Mouse (Mus musculus) hindbrain, embryonic 14.5 days (tissue): Measurements from ENCODE around the gene Rpf2. TPM values are rescaled to one million over a fixed set of nuclear protein-coding genes. Genes with fewer than 3 reads are reported as not detected.
A peak's percentile ranks its signal among the peaks of the same experiment; 100 is the strongest.

ENCODE experiments used
- ATAC-seq: fragments of 200-750 bp; cut with Nextera tagmentation; 2 replicates; pipeline ENCODE4 v1.8.0; 2017; ENCODE audit warnings: moderate number of reproducible peaks, mild to moderate bottlenecking, moderate TSS enrichment, moderate library complexity; ENCODE audit not compliant: low FRiP score
- DNase-seq: peaks from one replicate; pipeline ENCODE4 v3.0.0-alpha.2; 2015; ENCODE audit warnings: low spot score
- H3K27ac ChIP-seq: fragments of 300-500 bp; sonication (generic); 2 replicates; pipeline ENCODE4 v1.5.1; 2014; ENCODE audit warnings: mild to moderate bottlenecking, moderate library complexity
- H3K27me3 ChIP-seq: fragments of 300-500 bp; sonication (generic); 2 replicates; pipeline ENCODE4 v1.6.1; 2014; ENCODE audit warnings: mild to moderate bottlenecking, low read length, mixed read lengths; ENCODE audit not compliant: control insufficient read depth, insufficient read depth
- H3K36me3 ChIP-seq: fragments of 300-500 bp; sonication (generic); replicated peaks from 2 replicates; pipeline ENCODE4 v1.6.1; 2014; ENCODE audit not compliant: control insufficient read depth, insufficient read depth
- H3K4me1 ChIP-seq: fragments of 300-500 bp; sonication (generic); replicated peaks from 2 replicates; pipeline ENCODE4 v1.6.1; 2014; ENCODE audit warnings: antibody characterized with exemption, low read length, mixed read lengths; ENCODE audit not compliant: control insufficient read depth, insufficient read depth
- H3K4me2 ChIP-seq: fragments of 300-500 bp; sonication (generic); replicated peaks from 2 replicates; pipeline ENCODE4 v1.6.1; 2014; ENCODE audit warnings: mild to moderate bottlenecking, moderate library complexity
- H3K4me3 ChIP-seq: fragments of 300-500 bp; sonication (generic); replicated peaks from 2 replicates; pipeline ENCODE4 v1.5.1; 2014; ENCODE audit warnings: mild to moderate bottlenecking, low read length
- H3K9ac ChIP-seq: fragments of 300-500 bp; sonication (generic); 2 replicates; pipeline ENCODE4 v1.6.1; 2014
- H3K9me3 ChIP-seq: fragments of 300-500 bp; sonication (generic); 2 replicates; pipeline ENCODE4 v1.6.1; 2016; ENCODE audit warnings: low read length; ENCODE audit not compliant: control insufficient read depth
- WGBS: fragments of 180-500 bp; shearing (Covaris S2); extraction: QIAGEN DNeasy Blood & Tissue Kit; methylation state at CpG from one replicate; pipeline ENCODE4 v1.1.7; 2014; 5-methylcytosine and 5-hydroxymethylcytosine counted together
- polyA plus RNA-seq: library from polyadenylated mRNA; unstranded; fragments of >200 nt; fragmentation: Nextera tagmentation; extraction: Ambion mirVana; gene quantifications from 2 replicates; pipeline ENCODE4 v1.2.1, GENCODE M21; 2014

The Rpf2 gene
- polyA plus RNA-seq, 1 experiment from 2014 or later = 70.8 TPM

DNA sequence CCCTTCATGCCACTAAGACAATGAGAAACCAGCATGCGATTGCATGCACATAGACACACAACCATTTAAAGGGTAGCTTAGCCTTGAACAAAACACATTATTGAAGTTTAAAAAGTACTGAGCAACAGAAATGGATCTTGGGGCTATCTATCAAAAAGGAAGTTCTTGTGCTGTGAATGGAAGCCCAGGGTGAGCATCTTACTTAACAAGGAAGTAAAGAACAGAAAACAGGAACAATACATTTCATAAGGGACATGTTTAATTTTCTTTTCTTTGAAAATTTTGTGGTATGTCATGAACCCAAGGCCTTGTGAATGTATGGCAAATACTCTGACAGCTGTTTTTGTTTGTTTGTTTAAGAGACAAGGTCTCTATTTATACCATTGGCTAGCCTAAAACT, 17.1 kb downstream of the Rpf2 start:
- 100% methylated on average over 1 of the region's 1 CpGs for WGBS
- Histone ChIP-seq H3K4me3 (no peak overlapping the region), H3K9ac (no peak overlapping the region), H3K4me2 (no peak overlapping the region), H3K27me3 (no peaks in the 10 kb centered on the region), H3K27ac (no peak overlapping the region), H3K9me3 (no peaks in the 10 kb centered on the region), H3K36me3 (peaks cover 79% of the 10 kb centered on the region), H3K4me1 (no peaks in the 10 kb centered on the region)
- ATAC-seq = no peak
- no peak for DNase-seq

DNA sequence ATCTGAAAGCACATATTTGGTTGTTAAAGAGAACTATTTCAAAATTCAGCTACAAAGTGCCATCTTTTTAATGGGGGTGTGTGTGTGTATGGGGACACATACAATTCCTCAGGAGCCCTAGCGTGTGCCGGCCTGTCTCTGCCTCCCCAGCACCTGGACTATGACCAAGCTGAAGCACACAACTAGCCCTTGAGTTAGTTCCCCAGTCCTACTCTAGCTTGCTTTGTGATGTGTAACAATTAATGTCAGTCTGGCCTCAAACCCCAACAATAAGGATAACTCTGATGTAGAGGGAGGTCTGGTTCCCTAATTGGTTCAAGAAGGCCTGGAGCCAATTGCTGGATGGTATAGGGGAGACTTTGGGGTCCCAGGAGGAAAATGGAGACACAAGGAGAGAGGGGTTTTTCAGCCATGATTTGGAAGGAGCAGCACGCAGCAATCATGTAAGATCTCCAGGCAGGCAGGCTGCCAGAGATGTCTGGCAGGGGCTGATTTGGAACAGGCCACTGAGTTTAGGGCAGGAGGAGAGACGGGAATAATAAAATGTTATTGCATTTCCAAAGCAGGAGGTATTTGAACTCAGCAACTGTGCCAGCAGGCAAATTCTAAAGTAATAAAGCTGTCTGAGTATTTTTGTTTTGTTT, 19.1 kb downstream of the Rpf2 start:
- Histone ChIP-seq H3K27ac (no peak overlapping the region), H3K4me1 (no peaks in the 10 kb centered on the region), H3K27me3 (no peaks in the 10 kb centered on the region), H3K9ac (no peak overlapping the region), H3K4me2 (no peak overlapping the region), H3K9me3 (no peaks in the 10 kb centered on the region), H3K36me3 (peaks cover 83% of the 10 kb centered on the region), H3K4me3 (no peak overlapping the region)
- WGBS = 91% methylated on average over 4 of the region's 4 CpGs
- no peak for DNase-seq
- ATAC-seq = no peak

DNA sequence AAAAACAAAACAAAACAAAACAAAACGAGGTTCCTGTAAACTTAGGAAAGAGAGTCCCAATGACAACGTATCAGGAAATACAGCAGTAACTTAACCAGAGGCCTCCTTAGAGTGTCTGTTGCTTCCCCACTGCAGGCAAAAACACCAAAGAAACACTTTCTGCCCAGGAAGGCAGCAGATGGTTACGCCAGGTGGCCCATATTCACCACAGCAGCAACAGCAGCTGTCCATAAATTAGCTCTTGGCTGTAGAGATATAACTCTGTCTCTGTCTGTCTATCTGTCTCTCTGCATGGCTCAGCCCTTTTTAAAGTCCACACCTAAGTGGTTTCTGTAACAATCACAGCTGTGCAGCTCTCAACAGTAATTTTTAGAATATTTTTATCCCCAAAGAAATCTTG, 28.0 kb downstream of the Rpf2 start:
- no peaks in the 10 kb centered on the region for H3K27me3 ChIP-seq
- no peaks in the 10 kb centered on the region for H3K4me1 ChIP-seq
- no peak overlapping the region for H3K4me3 ChIP-seq
- DNase-seq (no peak), ATAC-seq (no peak)
- H3K4me2 ChIP-seq = no peak overlapping the region
- peaks cover 19% of the 10 kb centered on the region for H3K36me3 ChIP-seq
- H3K27ac ChIP-seq = no peak overlapping the region
- H3K9me3 ChIP-seq = no peaks in the 10 kb centered on the region
- 80% methylated on average over 3 of the region's 3 CpGs for WGBS
- no peak overlapping the region for H3K9ac ChIP-seq

DNA sequence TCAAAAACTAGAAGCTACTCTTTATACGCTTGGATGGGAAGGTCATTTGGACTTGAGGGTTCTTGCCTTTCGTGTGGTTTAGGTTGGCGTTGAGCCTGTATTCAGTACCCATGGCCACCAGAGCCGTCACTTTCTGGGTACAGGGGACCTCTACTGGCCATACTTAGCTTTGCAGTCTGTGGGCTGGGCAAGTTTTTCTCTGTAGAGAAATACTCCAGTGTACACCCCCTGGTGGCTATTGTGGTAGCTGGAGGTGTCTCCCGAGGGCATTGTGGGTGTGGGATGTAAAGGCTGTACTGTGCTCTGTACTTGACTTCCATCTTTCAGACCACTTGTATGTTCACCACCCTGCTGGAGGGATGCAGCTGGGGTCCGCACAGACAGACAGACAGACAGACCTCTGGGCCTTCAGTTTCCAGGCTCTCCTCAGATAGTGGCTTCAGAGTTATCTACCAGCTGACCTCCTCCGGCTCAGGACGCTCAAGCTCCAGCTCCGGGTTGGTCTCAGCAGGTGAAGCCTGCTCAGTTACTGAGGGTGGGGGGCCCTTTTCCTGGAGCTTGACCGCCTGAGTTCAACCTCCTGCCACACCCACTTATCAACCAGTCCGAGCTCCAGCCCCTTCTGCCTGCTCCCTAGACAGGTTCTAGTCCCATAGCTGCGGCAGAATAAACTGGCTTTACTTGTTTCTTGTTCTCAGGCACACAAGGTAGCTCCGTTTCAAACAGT, 34.2 kb downstream of the Rpf2 start:
- Histone ChIP-seq H3K36me3 (no peaks in the 10 kb centered on the region), H3K27ac (no peak overlapping the region), H3K27me3 (no peaks in the 10 kb centered on the region), H3K4me3 (no peak overlapping the region), H3K4me1 (no peaks in the 10 kb centered on the region), H3K9ac (no peak overlapping the region), H3K9me3 (no peaks in the 10 kb centered on the region), H3K4me2 (no peak overlapping the region)
- DNase-seq = peak; percentile 91
- peak; percentile 79 for ATAC-seq
- WGBS = 38% methylated on average over 13 of the region's 13 CpGs

DNA sequence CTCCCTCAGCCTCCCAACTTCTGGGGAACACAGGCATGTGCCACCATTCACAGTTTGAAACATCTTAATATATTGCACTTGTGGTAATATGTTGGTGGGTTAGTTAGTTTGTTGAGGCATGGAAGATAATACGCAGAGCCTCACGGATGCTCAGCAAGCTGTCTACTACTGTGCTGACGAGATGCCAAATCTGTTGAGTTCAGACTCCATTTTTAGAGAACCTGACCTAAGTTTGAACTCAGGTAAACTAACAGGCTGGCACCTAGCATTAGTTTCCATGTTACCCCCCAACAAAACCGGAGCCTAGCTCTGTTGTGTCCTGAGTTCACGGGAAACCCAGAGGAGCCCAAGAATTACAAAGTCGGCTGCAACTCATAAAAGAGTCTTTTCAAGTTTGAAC, 51.8 kb downstream of the Rpf2 start:
- Histone ChIP-seq H3K9me3 (no peaks in the 10 kb centered on the region), H3K9ac (no peak overlapping the region), H3K4me1 (no peaks in the 10 kb centered on the region), H3K36me3 (no peaks in the 10 kb centered on the region), H3K27ac (no peak overlapping the region), H3K4me3 (no peak overlapping the region), H3K4me2 (no peak overlapping the region), H3K27me3 (no peaks in the 10 kb centered on the region)
- no peak for ATAC-seq
- no peak for DNase-seq
- WGBS = 83% methylated on average over 6 of the region's 6 CpGs

DNA sequence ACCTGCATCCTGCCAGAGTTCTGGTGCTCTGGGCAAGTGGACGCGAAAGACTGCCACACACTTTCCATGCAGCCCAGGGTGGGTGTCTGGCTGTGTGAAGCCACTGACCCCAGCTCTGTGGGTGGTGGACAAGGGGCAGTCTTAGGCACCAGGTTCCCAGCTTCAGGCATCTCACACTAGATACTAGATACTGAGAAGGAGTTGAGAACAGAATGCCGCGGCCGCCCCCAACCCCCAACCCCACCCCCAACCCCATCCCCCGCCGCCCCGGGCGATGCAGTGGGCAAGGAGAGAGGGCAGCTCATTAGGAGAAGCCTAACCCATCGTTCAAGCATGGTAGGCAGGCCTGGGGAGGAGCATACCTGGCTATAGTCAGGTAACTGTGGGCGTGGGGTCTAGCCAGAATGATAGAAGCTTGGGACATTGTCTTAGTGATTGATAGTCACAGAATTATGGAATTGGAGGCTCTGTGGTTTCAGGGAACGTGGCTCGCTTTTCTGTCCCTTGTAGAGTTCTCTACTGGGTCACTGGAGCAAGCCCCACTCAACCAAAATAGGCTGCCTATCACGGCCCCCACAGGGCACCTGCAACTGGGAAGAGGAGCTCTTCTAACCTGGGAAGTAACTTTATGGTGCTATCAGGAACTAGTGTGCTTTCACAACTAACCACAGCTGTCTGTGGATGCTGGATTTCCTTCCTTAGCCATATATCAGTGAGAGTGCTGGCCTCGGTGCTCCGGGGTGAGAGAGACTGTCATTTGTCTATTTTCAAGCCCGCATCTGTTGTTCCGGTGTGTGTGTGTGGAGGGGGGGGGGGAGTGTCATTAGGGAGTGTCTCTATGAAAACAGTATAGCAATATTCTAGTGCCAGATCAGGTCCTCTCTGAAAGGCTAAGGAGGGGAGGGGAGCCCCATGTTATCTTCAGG, 54.6 kb downstream of the Rpf2 start:
- H3K36me3 ChIP-seq = no peaks in the 10 kb centered on the region
- no peaks in the 10 kb centered on the region for H3K4me1 ChIP-seq
- H3K4me2 ChIP-seq = no peak overlapping the region
- DNase-seq = no peak
- H3K27ac ChIP-seq = no peak overlapping the region
- H3K9ac ChIP-seq = no peak overlapping the region
- 66% methylated on average over 18 of the region's 18 CpGs for WGBS
- no peaks in the 10 kb centered on the region for H3K9me3 ChIP-seq
- H3K4me3 ChIP-seq = no peak overlapping the region
- no peak for ATAC-seq
- H3K27me3 ChIP-seq = no peaks in the 10 kb centered on the region

DNA sequence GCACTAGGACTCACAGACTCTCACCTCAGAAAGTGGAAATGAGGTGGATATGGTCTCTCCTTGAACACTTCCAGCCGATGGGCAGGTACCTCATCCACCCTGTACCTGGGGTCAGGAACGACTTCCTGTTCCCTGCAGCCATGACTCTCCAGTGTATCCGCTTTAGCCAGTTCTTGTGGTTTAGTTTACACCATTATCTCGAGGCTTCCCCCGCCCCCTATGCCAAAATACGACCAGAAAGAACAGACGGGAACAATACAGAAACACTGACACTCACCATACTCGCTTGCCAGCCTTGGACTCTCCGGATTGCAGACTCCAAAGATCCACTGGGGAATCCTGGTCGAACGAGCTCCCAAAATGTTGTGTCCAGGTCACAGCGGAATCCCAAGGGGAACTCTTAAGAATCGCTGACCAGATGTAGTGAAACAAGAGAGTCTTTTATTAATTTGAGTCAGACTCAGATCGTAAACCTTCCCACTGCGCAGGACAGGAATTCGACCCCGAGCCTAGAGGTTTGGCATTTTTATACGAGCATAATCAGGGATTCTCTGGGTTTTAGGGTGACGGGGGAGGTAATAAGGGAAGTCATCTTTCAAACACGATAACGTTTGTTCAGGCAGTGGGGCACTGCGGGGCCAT, 55.4 kb downstream of the Rpf2 start:
- Histone ChIP-seq H3K9me3 (no peaks in the 10 kb centered on the region), H3K4me1 (no peaks in the 10 kb centered on the region), H3K9ac (no peak overlapping the region), H3K27ac (no peak overlapping the region), H3K36me3 (no peaks in the 10 kb centered on the region), H3K4me3 (no peak overlapping the region), H3K4me2 (no peak overlapping the region), H3K27me3 (no peaks in the 10 kb centered on the region)
- DNase-seq (no peak), ATAC-seq (no peak)
- 71% methylated on average over 22 of the region's 22 CpGs for WGBS

DNA sequence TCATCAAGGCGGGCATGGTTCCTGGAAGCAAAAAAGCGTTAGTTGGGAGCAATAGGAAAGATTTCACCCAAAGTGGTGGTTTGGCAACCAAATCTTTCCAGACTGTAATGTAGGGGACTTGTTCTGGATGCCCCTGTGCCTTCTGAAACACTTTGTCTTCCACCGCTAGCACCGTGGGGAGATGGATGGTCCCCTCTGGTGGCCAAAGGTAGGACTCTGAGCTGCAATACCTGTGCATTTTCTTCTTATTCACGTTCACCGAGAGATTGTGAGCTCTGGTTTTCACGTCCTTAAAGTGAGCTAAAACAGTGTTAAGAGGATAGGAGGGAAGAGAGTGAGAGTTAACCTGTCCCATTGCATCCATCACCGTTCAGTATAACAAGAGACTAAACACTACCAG, 56.0 kb downstream of the Rpf2 start:
- H3K4me3 ChIP-seq = no peak overlapping the region
- H3K4me1 ChIP-seq = no peaks in the 10 kb centered on the region
- DNase-seq (no peak), ATAC-seq (no peak)
- H3K27ac ChIP-seq = no peak overlapping the region
- no peak overlapping the region for H3K9ac ChIP-seq
- 89% methylated on average over 8 of the region's 8 CpGs for WGBS
- no peaks in the 10 kb centered on the region for H3K27me3 ChIP-seq
- no peak overlapping the region for H3K4me2 ChIP-seq
- H3K9me3 ChIP-seq = no peaks in the 10 kb centered on the region
- H3K36me3 ChIP-seq = no peaks in the 10 kb centered on the region

DNA sequence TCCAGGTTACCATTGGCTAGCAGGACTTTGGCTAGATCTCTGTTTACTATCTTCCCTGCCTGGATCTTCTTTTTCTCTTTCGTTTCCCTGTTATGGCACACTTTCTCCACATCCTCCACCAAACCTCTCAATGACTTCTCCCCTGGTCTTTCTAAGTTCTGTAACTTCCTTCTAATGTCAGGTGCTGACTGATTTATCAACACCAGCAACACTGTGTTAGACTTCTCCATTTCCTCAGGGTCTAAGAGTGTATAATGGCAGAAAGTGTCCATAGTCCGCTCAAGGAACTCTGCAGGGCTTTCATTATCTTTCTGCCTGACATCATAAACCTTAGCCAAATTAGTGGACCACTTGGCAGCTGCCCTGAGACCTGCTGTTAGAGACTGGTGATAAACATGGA, 57.1 kb downstream of the Rpf2 start:
- WGBS = 90% methylated on average over 2 of the region's 2 CpGs
- Histone ChIP-seq H3K4me2 (no peak overlapping the region), H3K9ac (no peak overlapping the region), H3K36me3 (no peaks in the 10 kb centered on the region), H3K4me3 (no peak overlapping the region), H3K27me3 (no peaks in the 10 kb centered on the region), H3K27ac (no peak overlapping the region), H3K9me3 (no peaks in the 10 kb centered on the region), H3K4me1 (no peaks in the 10 kb centered on the region)
- DNase-seq (no peak), ATAC-seq (no peak)
